Mouse (Mus musculus): Measurements from ENCODE around the gene Tpm1. TPM values are rescaled to one million over a fixed set of nuclear protein-coding genes. Genes with fewer than 3 reads are reported as not detected.

Gene Tpm1
- total RNA-seq, 1 experiment = 860 TPM

DNA sequence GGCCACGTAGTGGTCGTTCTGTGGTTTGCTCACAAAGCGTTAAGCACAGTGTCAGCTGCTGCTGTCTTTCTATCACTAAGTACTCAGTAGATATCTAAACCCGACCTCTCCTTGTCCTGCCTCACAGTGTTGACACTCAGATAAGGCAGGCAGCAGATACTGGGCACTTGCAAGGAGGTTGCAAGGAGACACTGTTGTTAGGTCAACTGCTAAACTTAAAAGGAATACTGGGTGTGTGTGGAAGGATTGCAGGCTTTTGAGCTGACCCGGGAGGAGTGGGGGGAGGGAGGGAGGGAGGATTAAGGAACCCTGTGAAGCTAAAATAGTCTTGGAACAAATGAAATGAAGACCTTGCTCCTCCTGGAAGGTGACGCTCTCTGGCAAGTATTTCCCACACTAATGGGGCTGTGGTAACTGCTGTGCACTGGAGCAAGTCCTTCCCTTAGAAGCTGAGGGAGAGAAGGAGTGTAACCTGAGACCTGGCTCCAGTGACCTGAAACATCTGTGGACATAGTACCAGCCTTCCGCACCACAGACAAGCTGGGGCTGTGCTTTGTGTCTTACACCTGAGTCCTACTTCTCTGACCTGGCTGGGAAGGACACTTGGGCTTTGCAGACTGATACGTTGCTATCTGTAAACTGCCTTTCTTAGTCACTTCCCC, 28.6 kb upstream of the Tpm1 start:
- Histone ChIP-seq H3K27ac (ENCODE audit: insufficient read depth, low read depth, low read length, poor library complexity, severe bottlenecking) (no peak overlapping the region), H3K9ac (ENCODE audit: insufficient read depth, low read depth, low read length, poor library complexity, severe bottlenecking) (no peak overlapping the region)
- in situ Hi-C loops (cut with MboI; ENCODE audit: low sequenced_read_pairs in 2 of 2, unreplicated experiment in 2 of 2) = no loop called here

GRCm38 (mm10) chr9:67077266-67077657, 28.1 kb upstream of the Tpm1 start:
- H3K4me1 ChIP-seq (ENCODE audit: control insufficient read depth in 2 of 2, insufficient read depth in 2 of 2, low read length in 2 of 2, poor library complexity in 1 of 2) = peaks cover 0 to 4% of the 10 kb centered on the region in 2 experiments; a peak in 1 of 4 replicates
- no peaks in the 10 kb centered on the region for H3K9me3 ChIP-seq (ENCODE audit: control insufficient read depth, insufficient read depth, low read depth, low read length)
- TF ChIP-seq CHD2 (IDR thresholded peaks at IDR 0.05; ENCODE audit: low read depth, low read length) (no peak), ZNF384 (IDR thresholded peaks at IDR 0.05; ENCODE audit: low read depth, low read length) (no peak), HCFC1 (IDR thresholded peaks at IDR 0.05; ENCODE audit: borderline replicate concordance, insufficient read depth, low read length) (no peak), MAFK (IDR thresholded peaks at IDR 0.05; ENCODE audit: insufficient read depth, low read depth, low read length) (no peak), ZC3H11A (IDR thresholded peaks at IDR 0.05; ENCODE audit: borderline replicate concordance, low read depth, low read length) (no peak)
- no peak overlapping the region for H3K9ac ChIP-seq (ENCODE audit: insufficient read depth, low read depth, low read length, poor library complexity, severe bottlenecking)
- in situ Hi-C loops (cut with MboI; ENCODE audit: low sequenced_read_pairs in 2 of 2, unreplicated experiment in 2 of 2) = no loop called here
- H3K27ac ChIP-seq (ENCODE audit: insufficient read depth, low read depth, low read length, poor library complexity, severe bottlenecking) = no peak overlapping the region
- no peaks in the 10 kb centered on the region for H3K36me3 ChIP-seq (ENCODE audit: control insufficient read depth, insufficient read depth, low read length, poor library complexity, severe bottlenecking)
- no peak overlapping the region for H3K4me3 ChIP-seq (ENCODE audit: insufficient read depth in 1 of 2, low read depth in 1 of 2, low read length in 2 of 2, poor library complexity in 1 of 2, severe bottlenecking in 1 of 2)
- DNase-seq (ENCODE audit: low read depth, low spot score) = no peak

More for the DNA sequence above, 28.6 kb upstream of the Tpm1 start:
- no peak overlapping the region for H3K4me3 ChIP-seq (ENCODE audit: insufficient read depth in 1 of 2, low read depth in 1 of 2, low read length in 2 of 2, poor library complexity in 1 of 2, severe bottlenecking in 1 of 2)
- DNase-seq (ENCODE audit: low read depth, low spot score) = no peak
- TF ChIP-seq CHD2 (IDR thresholded peaks at IDR 0.05; ENCODE audit: low read depth, low read length) = no peak
- TF ChIP-seq ZC3H11A (IDR thresholded peaks at IDR 0.05; ENCODE audit: borderline replicate concordance, low read depth, low read length) = no peak
- no peak for TF ChIP-seq ZNF384 (IDR thresholded peaks at IDR 0.05; ENCODE audit: low read depth, low read length)
- no peak for TF ChIP-seq MAFK (IDR thresholded peaks at IDR 0.05; ENCODE audit: insufficient read depth, low read depth, low read length)
- no peaks in the 10 kb centered on the region for H3K9me3 ChIP-seq (ENCODE audit: control insufficient read depth, insufficient read depth, low read depth, low read length)
- H3K36me3 ChIP-seq (ENCODE audit: control insufficient read depth, insufficient read depth, low read length, poor library complexity, severe bottlenecking) = no peaks in the 10 kb centered on the region
- peaks cover 0 to 4% of the 10 kb centered on the region in 2 experiments; a peak in 1 of 4 replicates for H3K4me1 ChIP-seq (ENCODE audit: control insufficient read depth in 2 of 2, insufficient read depth in 2 of 2, low read length in 2 of 2, poor library complexity in 1 of 2)

DNA sequence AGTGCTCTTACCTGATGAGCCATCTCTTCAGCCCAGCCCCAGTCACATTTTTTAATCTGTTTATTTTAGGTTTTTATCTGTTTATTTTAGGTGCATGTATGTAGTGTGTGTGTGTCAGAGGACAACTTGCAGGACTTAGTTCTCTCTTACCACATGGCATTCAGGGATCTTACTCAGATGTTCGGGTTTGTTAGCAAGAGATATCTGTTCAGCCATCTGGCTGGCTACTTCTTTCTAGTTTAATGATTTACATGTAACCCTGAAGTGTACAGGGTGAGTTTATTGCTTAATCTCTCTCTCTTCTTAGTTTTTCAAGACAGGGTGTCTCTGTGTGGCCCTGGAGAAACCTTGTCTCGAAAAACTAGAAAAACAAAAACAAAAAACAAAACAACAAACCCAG, 23.0 kb upstream of the Tpm1 start:
- H3K4me3 ChIP-seq (ENCODE audit: insufficient read depth in 1 of 2, low read depth in 1 of 2, low read length in 2 of 2, poor library complexity in 1 of 2, severe bottlenecking in 1 of 2) = no peak overlapping the region
- no peak overlapping the region for H3K9ac ChIP-seq (ENCODE audit: insufficient read depth, low read depth, low read length, poor library complexity, severe bottlenecking)
- no peak for TF ChIP-seq ZNF384 (IDR thresholded peaks at IDR 0.05; ENCODE audit: low read depth, low read length)
- no peak for TF ChIP-seq HCFC1 (IDR thresholded peaks at IDR 0.05; ENCODE audit: borderline replicate concordance, insufficient read depth, low read length)
- TF ChIP-seq MAFK (IDR thresholded peaks at IDR 0.05; ENCODE audit: insufficient read depth, low read depth, low read length) = no peak
- peaks cover 0 to 3% of the 10 kb centered on the region in 2 experiments; a peak in 1 of 4 replicates for H3K4me1 ChIP-seq (ENCODE audit: control insufficient read depth in 2 of 2, insufficient read depth in 2 of 2, low read length in 2 of 2, poor library complexity in 1 of 2)
- no peaks in the 10 kb centered on the region for H3K36me3 ChIP-seq (ENCODE audit: control insufficient read depth, insufficient read depth, low read length, poor library complexity, severe bottlenecking)
- no peaks in the 10 kb centered on the region for H3K9me3 ChIP-seq (ENCODE audit: control insufficient read depth, insufficient read depth, low read depth, low read length)
- no peak overlapping the region for H3K27ac ChIP-seq (ENCODE audit: insufficient read depth, low read depth, low read length, poor library complexity, severe bottlenecking)
- in situ Hi-C loops (cut with MboI; ENCODE audit: low sequenced_read_pairs in 2 of 2, unreplicated experiment in 2 of 2) = no loop called here
- no peak for DNase-seq (ENCODE audit: low read depth, low spot score)

DNA sequence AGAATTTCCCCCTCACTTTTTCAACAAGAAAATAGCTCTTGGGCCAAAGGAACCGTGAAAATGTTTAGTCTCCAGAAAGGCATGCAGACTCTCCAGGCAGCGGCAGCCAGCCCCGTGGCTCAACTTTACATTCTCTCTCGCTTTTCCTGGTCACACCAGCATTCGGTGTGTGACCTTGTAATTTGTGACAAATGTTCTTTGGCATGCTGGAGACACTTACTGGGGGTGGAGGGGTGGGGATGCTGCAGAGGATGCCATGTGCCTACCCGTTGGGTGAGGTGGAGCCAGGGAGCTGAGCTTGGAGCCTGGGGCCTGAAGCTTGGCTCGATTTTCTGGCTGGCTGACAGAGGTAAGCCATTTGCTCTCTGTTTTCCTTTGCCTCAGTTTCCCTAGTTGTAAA, 22.4 kb upstream of the Tpm1 start:
- no peaks in the 10 kb centered on the region for H3K9me3 ChIP-seq (ENCODE audit: control insufficient read depth, insufficient read depth, low read depth, low read length)
- in situ Hi-C loops (cut with MboI; ENCODE audit: low sequenced_read_pairs in 2 of 2, unreplicated experiment in 2 of 2) = no loop called here
- H3K4me3 ChIP-seq (ENCODE audit: insufficient read depth in 1 of 2, low read depth in 1 of 2, low read length in 2 of 2, poor library complexity in 1 of 2, severe bottlenecking in 1 of 2) = no peak overlapping the region
- no peak for TF ChIP-seq MAFK (IDR thresholded peaks at IDR 0.05; ENCODE audit: insufficient read depth, low read depth, low read length)
- TF ChIP-seq CHD2 (IDR thresholded peaks at IDR 0.05; ENCODE audit: low read depth, low read length) = no peak
- TF ChIP-seq ZC3H11A (IDR thresholded peaks at IDR 0.05; ENCODE audit: borderline replicate concordance, low read depth, low read length) = no peak
- TF ChIP-seq HCFC1 (IDR thresholded peaks at IDR 0.05; ENCODE audit: borderline replicate concordance, insufficient read depth, low read length) = no peak
- no peak for TF ChIP-seq ZNF384 (IDR thresholded peaks at IDR 0.05; ENCODE audit: low read depth, low read length)
- peaks cover 0 to 3% of the 10 kb centered on the region in 2 experiments; a peak in 1 of 4 replicates for H3K4me1 ChIP-seq (ENCODE audit: control insufficient read depth in 2 of 2, insufficient read depth in 2 of 2, low read length in 2 of 2, poor library complexity in 1 of 2)
- DNase-seq (ENCODE audit: low read depth, low spot score) = no peak
- no peak overlapping the region for H3K27ac ChIP-seq (ENCODE audit: insufficient read depth, low read depth, low read length, poor library complexity, severe bottlenecking)
- H3K9ac ChIP-seq (ENCODE audit: insufficient read depth, low read depth, low read length, poor library complexity, severe bottlenecking) = no peak overlapping the region
- no peaks in the 10 kb centered on the region for H3K36me3 ChIP-seq (ENCODE audit: control insufficient read depth, insufficient read depth, low read length, poor library complexity, severe bottlenecking)
